Mouse (Mus musculus): ENCODE measurements at regions not wholly inside any gene's neighbourhood (a gene's known extent, or its start where the extent isn't known, plus 50 kb on each side); places are given as distances from the start of the nearest gene placed in this dataset.

- TF ChIP-seq CTCF (conservative IDR thresholded peaks at IDR 0.05; ENCODE audit: insufficient read depth, insufficient read length, low read depth, low read length), result no peak
- TF ChIP-seq POLR2A (IDR thresholded peaks at IDR 0.05; ENCODE audit: low read depth, low read length), result no peak
Measured at GRCm38 (mm10) chr13:53049176-53049575, 68.3 kb upstream of the Nfil3 start.

Data from kidney, adult 2 months (tissue).